Mouse (Mus musculus) embryo, embryonic 11 days (tissue): ENCODE measurements around the gene Lasp1.

Source experiments
- DNase-seq: peaks from one replicate; pipeline ENCODE4 v3.0.0-alpha.2; 2015

Gene Lasp1

GRCm38 (mm10) chr11:97811569-97812362 lies 13.0 kb downstream of the Lasp1 start:
- DNase-seq, result peak; percentile 31

GRCm38 (mm10) chr11:97812491-97812921 lies 13.7 kb downstream of the Lasp1 start:
- peak; percentile 77 for DNase-seq

GRCm38 (mm10) chr11:97813085-97813484 lies 14.3 kb downstream of the Lasp1 start:
- no peak for DNase-seq

GRCm38 (mm10) chr11:97813746-97814515 lies 15.1 kb downstream of the Lasp1 start:
- no peak for DNase-seq

GRCm38 (mm10) chr11:97815736-97816135 lies 16.9 kb downstream of the Lasp1 start:
- DNase-seq, result no peak

- no peak for DNase-seq
Measured at GRCm38 (mm10) chr11:97816176-97816575, 17.4 kb downstream of the Lasp1 start.

- DNase-seq, result peak; percentile 39
Measured at GRCm38 (mm10) chr11:97816916-97817315, 18.1 kb downstream of the Lasp1 start.

- DNase-seq, result peak; percentile 62
Measured at GRCm38 (mm10) chr11:97817379-97817778, 18.6 kb downstream of the Lasp1 start.

GRCm38 (mm10) chr11:97818003-97818402 lies 19.2 kb downstream of the Lasp1 start:
- DNase-seq, result no peak

GRCm38 (mm10) chr11:97818571-97818970 lies 19.8 kb downstream of the Lasp1 start:
- peak; percentile 85 for DNase-seq

- no peak for DNase-seq
Measured at GRCm38 (mm10) chr11:97819102-97819501, 20.3 kb downstream of the Lasp1 start.

GRCm38 (mm10) chr11:97819923-97820322 lies 21.1 kb downstream of the Lasp1 start:
- DNase-seq, result no peak

- no peak for DNase-seq
Measured at GRCm38 (mm10) chr11:97820840-97821239, 22.0 kb downstream of the Lasp1 start.

GRCm38 (mm10) chr11:97821401-97822064 lies 22.7 kb downstream of the Lasp1 start:
- DNase-seq, result no peak

- no peak for DNase-seq
Measured at GRCm38 (mm10) chr11:97822840-97823603, 24.2 kb downstream of the Lasp1 start.

GRCm38 (mm10) chr11:97824168-97824567 lies 25.4 kb downstream of the Lasp1 start:
- DNase-seq, result no peak

- DNase-seq, result no peak
Measured at GRCm38 (mm10) chr11:97824895-97825294, 26.1 kb downstream of the Lasp1 start.

- no peak for DNase-seq
Measured at GRCm38 (mm10) chr11:97825295-97825694, 26.5 kb downstream of the Lasp1 start.

- no peak for DNase-seq
Measured at GRCm38 (mm10) chr11:97825971-97826370, 27.2 kb downstream of the Lasp1 start.

- no peak for DNase-seq
Measured at GRCm38 (mm10) chr11:97826414-97826813, 27.6 kb downstream of the Lasp1 start.

- DNase-seq, result no peak
Measured at GRCm38 (mm10) chr11:97827654-97828053, 28.9 kb downstream of the Lasp1 start.

GRCm38 (mm10) chr11:97829365-97829764 lies 30.6 kb downstream of the Lasp1 start:
- DNase-seq, result no peak
